Mouse (Mus musculus): ENCODE measurements around the gene Fpr2.

DNA sequence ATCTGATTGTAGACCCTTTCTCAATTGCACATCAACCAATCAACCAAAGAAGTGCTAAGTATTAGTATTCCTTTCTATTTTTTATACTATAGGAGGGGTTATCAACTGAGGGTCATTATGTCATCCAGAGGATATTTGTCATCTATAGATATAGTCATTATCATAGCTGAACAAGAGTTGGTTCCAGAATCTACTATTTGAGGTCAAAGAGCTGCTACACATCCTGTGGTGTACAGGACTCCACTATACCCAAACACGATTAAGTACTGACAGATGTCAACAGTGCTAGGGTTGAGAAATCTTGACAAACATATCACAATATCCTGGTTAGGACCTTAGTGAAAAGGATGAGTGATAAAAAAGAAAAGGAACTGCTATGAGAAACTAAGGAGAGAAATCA, 29.8 kb downstream of the Fpr2 start:
- no peak for TF ChIP-seq CTCF (IDR thresholded peaks at IDR 0.05; ENCODE audit: borderline replicate concordance, insufficient read depth, low read length)
- no peak for TF ChIP-seq POLR2A (IDR thresholded peaks at IDR 0.05; ENCODE audit: low read depth, low read length)
